Mouse (Mus musculus) bone marrow, adult 2 months (tissue): ENCODE data around the gene Mtch1. TPM values are rescaled to one million over a fixed set of nuclear protein-coding genes. Genes with fewer than 3 reads are reported as not detected.

Experiments used
- H3K27ac ChIP-seq: fragments of 200-500 bp; 2 replicates; pipeline ENCODE4 v1.5.1; 2012; ENCODE audit warnings: low read depth, mild to moderate bottlenecking, control low read depth, inconsistent platforms, low read length; ENCODE audit not compliant: control insufficient read depth, poor library complexity, insufficient read depth
- H3K4me1 ChIP-seq: fragments of 200-500 bp; 2 replicates; pipeline ENCODE4 v1.6.1; 2011; ENCODE audit warnings: low read length; ENCODE audit not compliant: control insufficient read depth, insufficient read depth
- H3K4me3 ChIP-seq: fragments of 200-500 bp; replicated peaks from 2 replicates; pipeline ENCODE3; 2011; ENCODE audit warnings: mild to moderate bottlenecking, low read depth, low read length, control low read depth; ENCODE audit not compliant: control insufficient read depth
- CTCF ChIP-seq: fragments of 200-500 bp; IDR thresholded peaks from 2 replicates; pipeline ENCODE4 v1.5.1; 2011; ENCODE audit warnings: low read length, control low read depth; ENCODE audit not compliant: control insufficient read depth, insufficient read depth
- POLR2A ChIP-seq: fragments of 200-500 bp; IDR thresholded peaks from 2 replicates; pipeline ENCODE4 v1.6.1; 2011; ENCODE audit warnings: low read depth, mild to moderate bottlenecking, control low read depth, low read length, borderline replicate concordance; ENCODE audit not compliant: control insufficient read depth
- WGBS: fragments of 180-500 bp; shearing (Covaris S2); methylation state at CpG from one replicate; pipeline ENCODE4 v1.1.7; 2018; 5-methylcytosine and 5-hydroxymethylcytosine counted together
- polyA plus RNA-seq: library from polyadenylated mRNA; stranded (reverse); fragments of >200 nt; gene quantifications from 2 replicates; pipeline ENCODE4 v1.2.4, GENCODE M21; 2011; ENCODE audit warnings: low replicate concordance; ENCODE audit not compliant: missing spikeins, insufficient read depth, insufficient read length

Gene Mtch1
- polyA plus RNA-seq, 1 experiment: 170 TPM

DNA sequence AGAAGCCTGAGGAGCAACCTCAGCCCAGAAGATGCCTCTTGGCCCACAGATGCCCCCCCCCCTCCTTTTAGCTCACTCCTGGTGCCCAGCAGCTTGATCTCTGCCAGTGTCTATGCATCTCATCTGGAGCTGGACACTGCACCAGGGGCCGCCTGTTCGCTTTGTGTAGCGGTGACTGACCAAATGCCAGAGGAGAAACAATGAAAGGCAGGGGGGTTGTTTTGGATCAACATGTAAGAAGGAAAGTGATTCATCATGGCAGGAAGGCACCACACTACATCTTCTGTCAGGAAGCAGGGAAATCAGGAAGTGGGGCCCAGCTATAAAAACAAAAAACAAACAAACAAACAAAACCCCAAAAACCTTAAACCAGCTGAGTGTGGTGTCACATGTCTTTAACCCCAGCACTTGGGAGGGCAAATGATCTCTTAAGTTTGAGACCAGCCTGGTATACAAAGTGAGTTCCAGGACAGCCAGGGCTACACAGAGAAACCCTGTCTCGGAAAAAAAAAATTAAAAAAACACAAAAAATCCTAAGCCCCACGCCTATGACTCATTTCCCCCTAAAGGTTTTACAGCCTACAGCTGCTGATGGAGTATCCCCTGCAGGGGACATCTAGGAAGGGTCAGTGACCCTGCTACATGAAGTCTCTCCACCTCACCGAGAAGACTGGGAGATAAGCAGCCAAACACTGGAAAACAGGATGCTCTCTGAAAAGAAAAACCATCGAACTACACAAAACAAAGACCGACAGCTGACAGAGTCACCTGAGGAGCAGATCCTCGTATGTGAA is 31.9 kb downstream of the Mtch1 start:
- WGBS: 57% methylated on average over 9 of the region's 9 CpGs
- Histone ChIP-seq H3K4me3 (no peak overlapping the region), H3K4me1 (no peaks in the 10 kb centered on the region; the same call in 1 of the 2 replicates), H3K27ac (peak overlapping the region; percentile 34; the same call in 1 of the 2 replicates)
- TF ChIP-seq POLR2A: no peak

DNA sequence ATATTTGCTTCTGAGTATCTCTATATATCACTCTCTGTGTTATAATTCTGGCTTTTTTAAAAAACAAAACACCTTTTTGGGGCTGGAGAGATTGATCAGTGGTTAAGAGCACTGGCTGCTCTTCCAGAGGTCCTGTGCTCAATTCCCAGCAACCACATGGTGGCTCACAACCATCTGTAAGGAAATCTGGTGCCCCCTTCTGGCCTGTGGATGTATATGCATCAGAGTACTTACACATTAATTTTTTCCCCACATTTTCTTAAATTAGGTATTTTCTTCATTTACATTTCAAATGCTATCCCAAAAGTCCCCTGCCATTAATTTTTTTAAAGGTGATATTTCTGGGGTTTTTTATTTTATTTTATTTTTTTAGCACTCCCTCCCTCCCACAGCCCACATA is 34.4 kb downstream of the Mtch1 start:
- Histone ChIP-seq H3K4me1 (no peaks in the 10 kb centered on the region; the same call in 1 of the 2 replicates), H3K4me3 (no peak overlapping the region), H3K27ac (no peak overlapping the region)
- TF ChIP-seq POLR2A: no peak
- TF ChIP-seq CTCF: 0 out of 2 replicates have a peak, but pooled peaks have one; percentile 19

DNA sequence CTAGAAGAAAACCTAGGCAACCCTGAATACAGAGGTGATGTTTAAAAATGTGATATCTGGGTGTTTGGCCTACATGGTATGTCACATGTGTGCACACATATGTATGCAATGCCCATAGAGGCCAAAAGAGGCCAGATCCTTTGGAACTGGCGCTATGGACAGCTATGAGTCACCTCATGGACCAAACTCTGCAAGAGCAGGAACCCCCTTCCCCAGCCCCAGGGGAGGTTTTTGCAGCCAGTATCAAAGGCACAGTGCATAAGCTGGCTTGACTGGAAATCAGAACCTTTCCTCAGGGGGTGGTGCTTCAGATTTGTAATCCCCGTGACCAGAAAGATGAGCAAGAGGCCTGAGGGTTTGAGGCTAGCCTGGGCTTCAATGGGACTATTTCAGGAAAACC is 35.7 kb downstream of the Mtch1 start:
- TF ChIP-seq CTCF (no peak), POLR2A (no peak)
- no peaks in the 10 kb centered on the region; the same call in 1 of the 2 replicates for H3K4me1 ChIP-seq
- 80% methylated on average over 2 of the region's 2 CpGs for WGBS
- H3K4me3 ChIP-seq: no peak overlapping the region
- H3K27ac ChIP-seq: no peak overlapping the region

GRCm38 (mm10) chr17:29311602-29312001 is 36.1 kb downstream of the Mtch1 start:
- TF ChIP-seq CTCF (no peak), POLR2A (no peak)
- WGBS: 89% methylated on average over 8 of the region's 8 CpGs
- Histone ChIP-seq H3K4me1 (no peaks in the 10 kb centered on the region; the same call in 1 of the 2 replicates), H3K27ac (no peak overlapping the region), H3K4me3 (no peak overlapping the region)

- WGBS: 87% methylated on average over 21 of the region's 21 CpGs
- no peak for TF ChIP-seq CTCF
- TF ChIP-seq POLR2A: no peak
- H3K4me1 ChIP-seq: peaks cover 7% of the 10 kb centered on the region; the same call in 1 of the 2 replicates
- H3K4me3 ChIP-seq: no peak overlapping the region
- no peak overlapping the region for H3K27ac ChIP-seq
Measured at GRCm38 (mm10) chr17:29310056-29310623, 37.6 kb downstream of the Mtch1 start.

- TF ChIP-seq POLR2A: no peak
- TF ChIP-seq CTCF: no peak
- Histone ChIP-seq H3K4me3 (peak overlapping the region; percentile 30), H3K4me1 (peaks cover 17% of the 10 kb centered on the region), H3K27ac (peak overlapping the region; percentile 64)
- 15% methylated on average over 7 of the region's 7 CpGs for WGBS
Measured at GRCm38 (mm10) chr17:29305871-29306270, 41.9 kb downstream of the Mtch1 start.

DNA sequence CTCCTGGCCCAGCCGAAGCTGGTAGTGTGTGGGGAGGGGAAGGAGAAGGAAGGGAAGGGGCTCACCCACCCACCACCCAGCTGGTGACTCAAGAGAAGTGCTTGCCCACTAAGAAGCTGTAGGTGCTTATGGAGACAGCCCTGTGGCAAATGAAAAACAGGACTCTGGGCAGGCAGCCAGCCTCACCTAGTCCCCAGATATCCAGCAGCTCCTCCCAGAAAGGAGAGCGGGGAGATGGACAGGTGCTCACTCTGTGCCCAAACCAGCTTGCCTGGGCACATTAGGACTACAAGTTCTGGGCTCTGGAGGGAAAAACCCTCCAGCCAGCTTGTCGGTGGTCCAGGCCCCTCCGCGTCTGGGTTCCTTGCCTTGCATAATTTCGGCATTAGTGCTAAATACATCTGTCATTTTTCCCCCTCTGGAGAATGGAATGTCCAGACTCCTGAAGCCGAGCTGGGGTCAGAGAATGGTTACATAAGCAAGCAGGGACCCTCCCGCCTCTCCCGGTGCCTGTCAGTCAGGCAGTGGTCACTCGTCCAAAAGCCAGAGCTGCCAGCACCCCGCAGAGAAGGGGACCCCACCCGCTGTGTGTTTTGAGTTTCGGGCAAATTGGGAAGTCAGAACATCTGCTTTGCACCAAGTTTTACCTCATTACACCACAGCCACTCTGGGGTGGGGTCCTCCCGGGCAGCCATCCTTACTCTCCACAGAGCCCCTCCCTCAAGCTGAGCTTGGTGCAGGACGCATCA is 42.5 kb downstream of the Mtch1 start:
- H3K27ac ChIP-seq: peak overlapping the region; percentile 64
- TF ChIP-seq POLR2A (no peak), CTCF (no peak)
- H3K4me3 ChIP-seq: peak overlapping the region; percentile 30
- peaks cover 17% of the 10 kb centered on the region for H3K4me1 ChIP-seq
- 14% methylated on average over 15 of the region's 15 CpGs for WGBS

DNA sequence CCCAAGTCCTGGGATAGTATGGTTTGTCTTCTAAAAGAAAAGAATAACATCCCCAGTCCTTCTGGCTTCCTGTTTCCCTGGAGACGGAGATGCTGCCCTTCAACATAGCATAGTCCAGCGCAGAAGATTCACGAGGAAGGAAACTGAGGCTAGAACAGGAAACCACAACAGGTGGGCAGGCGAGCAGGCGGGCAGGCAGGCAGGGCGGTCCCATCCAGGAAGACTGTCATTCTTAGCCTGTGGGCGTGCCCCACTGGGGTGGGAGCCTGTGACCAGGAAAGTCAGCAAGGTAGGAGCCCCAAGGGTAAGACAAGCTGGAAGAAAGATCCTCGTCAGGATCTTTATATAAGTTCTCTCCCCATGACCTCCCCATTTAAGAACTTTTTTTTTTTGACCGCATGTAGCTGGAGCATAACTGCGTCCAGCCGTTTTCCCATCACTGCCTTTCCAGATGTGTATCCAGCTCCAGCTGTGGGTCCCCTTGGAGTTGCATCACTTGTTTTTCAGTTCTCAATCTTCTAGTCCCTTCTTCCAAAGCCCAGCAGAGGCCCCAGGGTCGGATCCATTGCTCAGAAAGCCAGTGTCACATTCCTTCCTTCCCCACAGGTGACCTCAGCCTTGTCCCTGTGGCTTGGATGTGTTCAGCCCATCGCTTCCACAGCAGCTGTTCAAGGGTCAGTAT is 43.2 kb downstream of the Mtch1 start:
- Histone ChIP-seq H3K4me1 (peaks cover 17% of the 10 kb centered on the region), H3K27ac (peak overlapping the region; percentile 64), H3K4me3 (peak overlapping the region; percentile 13)
- WGBS: 3% methylated on average over 13 of the region's 13 CpGs
- no peak for TF ChIP-seq CTCF
- no peak for TF ChIP-seq POLR2A
